Mouse (Mus musculus) cortical plate, adult 2 months (tissue): ENCODE results near the gene Dock2.

ENCODE experiments used
- CTCF ChIP-seq: fragments of 200-500 bp; IDR thresholded peaks from 2 replicates; pipeline ENCODE4 v1.5.1; 2011; ENCODE audit warnings: mild to moderate bottlenecking, control low read depth, low read length; ENCODE audit not compliant: insufficient read depth; ENCODE audit errors: extremely low read depth
- POLR2A ChIP-seq: fragments of 200-500 bp; IDR thresholded peaks from 2 replicates; pipeline ENCODE4 v1.6.1; 2011; ENCODE audit warnings: mild to moderate bottlenecking, low read length, control low read depth; ENCODE audit not compliant: insufficient read depth; ENCODE audit errors: extremely low read depth

DNA sequence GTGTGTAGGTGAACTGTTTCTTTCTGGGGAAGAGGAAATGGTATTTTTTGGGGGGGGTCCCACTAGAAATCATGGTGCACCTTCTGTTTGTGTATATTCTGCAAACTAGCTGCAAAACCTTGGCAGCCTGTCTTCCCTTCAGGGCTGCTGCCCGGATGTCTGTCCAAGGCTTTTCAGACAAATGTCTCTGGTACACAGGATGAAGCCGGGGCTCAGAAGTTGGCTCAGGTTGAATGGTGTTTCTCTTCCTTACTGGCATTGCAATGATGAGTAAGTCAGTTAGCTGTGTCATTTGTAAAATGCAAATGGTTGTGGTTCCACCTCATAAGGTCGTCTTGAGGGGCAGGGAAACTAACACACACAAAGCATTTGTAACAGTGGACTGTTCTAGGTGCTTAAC, 477.5 kb downstream of the Dock2 start:
- TF ChIP-seq CTCF, result no peak
- no peak for TF ChIP-seq POLR2A
